Mouse (Mus musculus) forebrain, embryonic 15.5 days (tissue): ENCODE data around the gene 9230102O04Rik. TPM values are rescaled to one million over a fixed set of nuclear protein-coding genes. Genes with fewer than 3 reads are reported as not detected.
A peak's percentile ranks its signal among the peaks of the same experiment; 100 is the strongest.

Source experiments
- ATAC-seq: fragments of 200-750 bp; cut with Nextera tagmentation; replicated peaks from 2 replicates; pipeline ENCODE4 v1.8.0; 2017; ENCODE audit warnings: mild to moderate bottlenecking, moderate TSS enrichment, moderate library complexity
- H3K27ac ChIP-seq: fragments of 300-500 bp; sonication (generic); replicated peaks from 2 replicates; pipeline ENCODE4 v1.5.1; 2015; ENCODE audit warnings: mild to moderate bottlenecking, inconsistent platforms
- H3K27me3 ChIP-seq: fragments of 300-500 bp; sonication (generic); 2 replicates; pipeline ENCODE4 v1.6.1; 2015; ENCODE audit warnings: inconsistent platforms
- H3K36me3 ChIP-seq: fragments of 300-500 bp; sonication (generic); 2 replicates; pipeline ENCODE4 v1.6.1; 2015; ENCODE audit warnings: mild to moderate bottlenecking, inconsistent platforms
- H3K4me1 ChIP-seq: fragments of 300-500 bp; sonication (generic); 2 replicates; pipeline ENCODE4 v1.6.1; 2015; ENCODE audit warnings: inconsistent platforms
- H3K4me2 ChIP-seq: fragments of 300-500 bp; sonication (generic); replicated peaks from 2 replicates; pipeline ENCODE4 v1.6.1; 2015; ENCODE audit warnings: mild to moderate bottlenecking, inconsistent platforms
- H3K4me3 ChIP-seq: fragments of 300-500 bp; sonication (generic); 2 replicates; pipeline ENCODE4 v1.5.1; 2015; ENCODE audit warnings: mild to moderate bottlenecking, inconsistent platforms
- H3K9ac ChIP-seq: fragments of 300-500 bp; sonication (generic); replicated peaks from 2 replicates; pipeline ENCODE4 v1.6.1; 2015; ENCODE audit warnings: mild to moderate bottlenecking, inconsistent platforms
- H3K9me3 ChIP-seq: fragments of 300-500 bp; sonication (generic); 2 replicates; pipeline ENCODE4 v1.6.1; 2016; ENCODE audit warnings: inconsistent platforms
- WGBS: fragments of 180-500 bp; shearing (Covaris S2); methylation state at CpG from one replicate; pipeline ENCODE4 v1.1.7; 2015; ENCODE audit warnings: mixed read lengths; 5-methylcytosine and 5-hydroxymethylcytosine counted together
- polyA plus RNA-seq: library from polyadenylated mRNA; unstranded; fragments of >200 nt; fragmentation: Nextera tagmentation; extraction: Ambion mirVana; gene quantifications from 2 replicates; pipeline ENCODE4 v1.2.1, GENCODE M21; 2015

The 9230102O04Rik gene
- polyA plus RNA-seq, 1 experiment from 2014 or later: not detected

- WGBS: under 1% methylated on average over 19 of the region's 19 CpGs
- H3K4me1 ChIP-seq: peaks cover 17% of the 10 kb centered on the region
- no peak overlapping the region for H3K4me3 ChIP-seq
- no peak overlapping the region for H3K9ac ChIP-seq
- no peak overlapping the region for H3K27ac ChIP-seq
- H3K4me2 ChIP-seq: no peak overlapping the region
- H3K36me3 ChIP-seq: no peaks in the 10 kb centered on the region
- H3K9me3 ChIP-seq: no peaks in the 10 kb centered on the region
- ATAC-seq: 0 out of 2 replicates have a peak, but pooled peaks have one; percentile 18
- H3K27me3 ChIP-seq: peaks cover 86% of the 10 kb centered on the region
Observed at GRCm38 (mm10) chr2:9894836-9895593, 5.7 kb upstream of the 9230102O04Rik start.

DNA sequence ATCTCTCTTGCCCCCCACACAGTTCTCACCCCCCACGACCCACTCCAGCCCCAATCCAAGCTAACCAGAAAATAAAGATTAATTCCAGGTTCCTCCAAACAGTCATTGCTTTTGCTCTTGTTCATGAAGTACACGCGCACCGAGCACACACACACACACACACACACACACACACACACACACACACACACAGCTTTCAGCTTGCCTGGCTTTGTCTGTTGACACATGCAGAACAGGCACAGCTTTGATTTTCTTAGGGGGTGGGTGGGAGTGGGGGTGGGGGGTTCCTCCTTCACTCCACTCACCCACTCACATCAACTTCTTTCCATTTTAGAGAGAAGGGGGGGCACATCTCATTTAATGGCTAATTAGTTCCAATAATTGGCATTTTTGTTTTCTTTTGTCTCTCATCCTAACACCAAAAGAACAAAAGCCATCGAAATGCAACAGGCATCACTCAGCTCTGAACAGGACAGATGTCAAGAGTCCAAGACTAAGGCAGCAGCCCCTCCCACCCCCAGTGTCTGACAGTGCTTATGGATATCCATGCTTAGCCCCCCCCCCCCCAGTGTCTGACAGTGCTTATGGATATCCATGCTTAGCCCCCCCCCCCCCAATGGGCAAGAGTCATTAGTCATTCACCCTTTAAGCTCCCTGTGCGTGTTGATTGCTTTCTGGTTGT, 4.1 kb upstream of the 9230102O04Rik start:
- ATAC-seq: no peak; the same call in 1 of the 2 replicates
- Histone ChIP-seq H3K4me2 (no peak overlapping the region), H3K4me3 (no peak overlapping the region), H3K27me3 (peaks cover 86% of the 10 kb centered on the region), H3K4me1 (peaks cover 23% of the 10 kb centered on the region), H3K9me3 (no peaks in the 10 kb centered on the region), H3K36me3 (no peaks in the 10 kb centered on the region), H3K27ac (no peak overlapping the region), H3K9ac (no peak overlapping the region)
- WGBS: 0% methylated on average over 6 of the region's 6 CpGs

GRCm38 (mm10) chr2:9892541-9892940, 3.2 kb upstream of the 9230102O04Rik start:
- Histone ChIP-seq H3K36me3 (no peaks in the 10 kb centered on the region), H3K4me3 (no peak overlapping the region), H3K27ac (no peak overlapping the region), H3K4me1 (peaks cover 23% of the 10 kb centered on the region), H3K27me3 (peaks cover 85% of the 10 kb centered on the region), H3K9me3 (no peaks in the 10 kb centered on the region), H3K9ac (no peak overlapping the region), H3K4me2 (no peak overlapping the region)
- no peak for ATAC-seq
- 4% methylated on average over 7 of the region's 7 CpGs for WGBS

DNA sequence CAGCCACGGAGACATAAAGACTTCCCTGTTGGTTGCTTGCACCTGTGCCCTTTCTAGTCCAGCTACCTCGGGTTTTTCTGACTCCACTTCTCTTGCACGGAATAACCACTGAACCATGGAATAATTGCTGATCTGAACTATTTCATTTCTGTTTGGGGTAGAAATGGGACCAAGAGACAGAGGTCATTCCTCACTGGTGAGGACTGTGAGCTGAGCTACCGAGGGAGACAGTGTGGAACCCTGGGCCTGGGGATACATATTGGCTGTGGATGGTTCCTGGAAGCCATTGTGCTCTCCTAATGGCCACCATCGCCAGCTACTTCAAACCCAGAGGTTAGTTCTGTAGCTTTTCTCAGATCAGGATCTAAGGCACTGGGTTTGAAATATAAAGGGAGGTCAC, 1.6 kb upstream of the 9230102O04Rik start:
- H3K27me3 ChIP-seq: peaks cover 85% of the 10 kb centered on the region
- no peaks in the 10 kb centered on the region for H3K36me3 ChIP-seq
- ATAC-seq: no peak
- no peak overlapping the region for H3K27ac ChIP-seq
- no peak overlapping the region for H3K9ac ChIP-seq
- H3K4me1 ChIP-seq: peaks cover 19% of the 10 kb centered on the region
- 0% methylated on average over 5 of the region's 5 CpGs for WGBS
- H3K4me2 ChIP-seq: no peak overlapping the region
- no peaks in the 10 kb centered on the region for H3K9me3 ChIP-seq
- no peak overlapping the region for H3K4me3 ChIP-seq

DNA sequence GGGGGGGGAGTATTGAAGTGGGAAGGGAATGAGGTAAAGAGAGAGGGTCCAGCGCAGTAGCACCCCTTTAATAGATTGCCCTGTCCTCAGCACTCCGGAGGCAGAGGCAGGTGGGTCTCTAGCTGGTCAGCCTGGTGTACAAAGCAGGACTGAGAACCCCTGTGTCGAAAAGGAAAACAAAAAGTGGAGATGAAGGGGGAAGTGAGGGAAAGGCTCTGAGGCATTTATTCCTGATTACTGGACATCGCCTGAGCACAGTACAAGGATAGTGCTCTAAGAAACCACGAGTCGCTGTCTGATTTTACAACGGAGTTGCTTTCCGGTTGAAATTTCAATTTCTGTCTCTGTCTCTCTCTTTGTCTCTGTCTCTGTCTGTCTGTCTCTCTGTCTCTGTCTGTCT, 911 bp upstream of the 9230102O04Rik start:
- Histone ChIP-seq H3K4me2 (no peak overlapping the region), H3K27ac (no peak overlapping the region), H3K27me3 (peaks cover 85% of the 10 kb centered on the region), H3K4me1 (peaks cover 14% of the 10 kb centered on the region), H3K9me3 (no peaks in the 10 kb centered on the region), H3K9ac (no peak overlapping the region), H3K36me3 (no peaks in the 10 kb centered on the region), H3K4me3 (no peak overlapping the region)
- 3% methylated on average over 8 of the region's 8 CpGs for WGBS
- ATAC-seq: no peak

- Histone ChIP-seq H3K4me2 (no peak within 1 kb of the TSS), H3K9me3 (no peaks in the 10 kb centered on the region), H3K27ac (no peak within 1 kb of the TSS), H3K36me3 (no peaks in the 10 kb centered on the region), H3K9ac (no peak within 1 kb of the TSS), H3K4me1 (peaks cover 8% of the 10 kb centered on the region), H3K4me3 (no peak within 1 kb of the TSS), H3K27me3 (peaks cover 84% of the 10 kb centered on the region)
- WGBS: under 1% methylated on average over 23 of the region's 23 CpGs
- 0 out of 2 replicates have a peak, but pooled peaks have one; percentile 1 for ATAC-seq
Observed at GRCm38 (mm10) chr2:9889651-9890183, 377 bp upstream of the 9230102O04Rik start, which contains the start of gene Gata3. Gene Gata3 (minus strand): TSS chr2:9890034.

DNA sequence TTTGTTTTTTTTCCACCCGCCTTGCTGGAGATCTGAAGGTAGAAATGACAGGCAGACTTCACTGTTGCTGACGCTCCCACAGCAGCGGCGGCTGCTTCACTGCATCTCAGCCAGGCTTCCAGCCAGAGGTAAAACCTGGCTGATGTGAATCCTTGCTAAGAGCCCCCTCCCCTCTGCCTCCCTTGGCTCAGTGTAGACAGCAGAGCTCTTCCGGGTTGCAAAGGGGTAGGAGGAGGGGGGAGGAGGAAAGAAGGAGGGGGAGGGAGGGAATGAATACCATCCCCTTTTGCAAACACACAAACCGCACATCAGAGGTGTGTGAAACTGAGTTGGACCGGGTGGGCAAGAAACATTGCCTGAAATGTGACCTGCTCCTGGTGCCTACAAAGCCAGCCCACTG, 1.7 kb downstream of the 9230102O04Rik start:
- Histone ChIP-seq H3K27ac (no peak overlapping the region), H3K4me2 (no peak overlapping the region), H3K27me3 (peaks cover 74% of the 10 kb centered on the region), H3K9ac (no peak overlapping the region), H3K4me1 (peaks cover 14% of the 10 kb centered on the region; the same call in 1 of the 2 replicates), H3K4me3 (no peak overlapping the region), H3K9me3 (no peaks in the 10 kb centered on the region), H3K36me3 (no peaks in the 10 kb centered on the region)
- ATAC-seq: no peak
- 0% methylated on average over 7 of the region's 7 CpGs for WGBS

DNA sequence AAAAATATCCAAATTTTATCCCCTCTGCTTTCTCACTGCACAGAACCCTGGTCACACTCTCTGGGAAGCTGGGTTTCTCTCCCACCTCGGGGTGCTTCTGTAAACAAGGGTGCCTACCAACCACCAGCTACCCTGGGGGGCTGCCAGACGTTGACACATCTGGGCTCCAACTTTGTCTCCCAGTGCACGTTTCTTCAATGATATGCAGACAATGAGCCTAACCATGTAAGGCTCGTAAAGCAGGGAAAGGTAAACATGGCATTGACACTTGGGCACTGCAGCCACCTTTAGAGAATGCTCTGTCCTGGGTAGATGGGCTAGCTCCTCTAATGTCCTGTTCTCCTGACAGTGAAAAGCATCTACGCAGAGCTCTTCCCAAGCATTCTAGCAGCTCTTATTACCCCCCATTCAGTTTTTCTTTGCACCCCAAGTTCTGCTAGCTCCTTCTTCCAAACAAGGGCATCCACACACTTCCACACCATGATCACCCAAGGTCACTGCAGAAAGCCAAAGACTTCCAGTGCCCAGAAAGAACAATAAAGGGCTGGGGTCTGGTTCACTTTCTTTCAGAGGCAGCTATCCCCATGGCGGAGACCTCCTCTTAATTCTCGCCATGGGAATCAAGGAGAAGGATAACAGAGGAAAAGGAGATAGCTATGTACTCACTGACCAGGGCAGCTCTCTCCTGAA, 2.3 kb downstream of the 9230102O04Rik start:
- no peaks in the 10 kb centered on the region for H3K9me3 ChIP-seq
- ATAC-seq: no peak
- H3K4me3 ChIP-seq: no peak overlapping the region
- peaks cover 73% of the 10 kb centered on the region for H3K27me3 ChIP-seq
- H3K4me2 ChIP-seq: no peak overlapping the region
- peaks cover 19% of the 10 kb centered on the region for H3K4me1 ChIP-seq
- no peaks in the 10 kb centered on the region for H3K36me3 ChIP-seq
- no peak overlapping the region for H3K27ac ChIP-seq
- WGBS: 2% methylated on average over 7 of the region's 7 CpGs
- H3K9ac ChIP-seq: no peak overlapping the region

DNA sequence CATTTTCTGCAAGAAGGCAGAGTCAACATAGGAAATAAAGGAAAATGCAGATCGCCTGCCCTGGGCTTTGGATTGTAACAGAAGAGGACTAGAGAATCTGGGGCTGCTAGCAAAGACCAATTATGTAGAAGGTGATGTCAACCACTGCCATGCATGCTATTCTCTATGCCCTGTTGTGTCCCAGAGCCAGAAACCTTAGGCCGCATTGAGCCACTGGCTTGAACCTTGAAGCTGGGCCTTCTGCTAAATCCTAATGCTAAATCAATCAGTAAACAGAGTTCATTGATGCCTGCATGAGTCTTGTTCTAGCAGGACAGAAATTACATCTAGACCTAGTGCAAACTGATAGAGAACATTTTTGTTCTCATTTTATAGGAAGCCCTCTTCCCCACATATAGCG, 3.3 kb downstream of the 9230102O04Rik start:
- Histone ChIP-seq H3K27ac (no peak overlapping the region), H3K9me3 (no peaks in the 10 kb centered on the region), H3K4me3 (no peak overlapping the region), H3K36me3 (no peaks in the 10 kb centered on the region), H3K9ac (no peak overlapping the region), H3K4me1 (peaks cover 27% of the 10 kb centered on the region), H3K4me2 (no peak overlapping the region), H3K27me3 (peaks cover 76% of the 10 kb centered on the region)
- no peak for ATAC-seq
- WGBS: 4% methylated on average over 3 of the region's 3 CpGs

DNA sequence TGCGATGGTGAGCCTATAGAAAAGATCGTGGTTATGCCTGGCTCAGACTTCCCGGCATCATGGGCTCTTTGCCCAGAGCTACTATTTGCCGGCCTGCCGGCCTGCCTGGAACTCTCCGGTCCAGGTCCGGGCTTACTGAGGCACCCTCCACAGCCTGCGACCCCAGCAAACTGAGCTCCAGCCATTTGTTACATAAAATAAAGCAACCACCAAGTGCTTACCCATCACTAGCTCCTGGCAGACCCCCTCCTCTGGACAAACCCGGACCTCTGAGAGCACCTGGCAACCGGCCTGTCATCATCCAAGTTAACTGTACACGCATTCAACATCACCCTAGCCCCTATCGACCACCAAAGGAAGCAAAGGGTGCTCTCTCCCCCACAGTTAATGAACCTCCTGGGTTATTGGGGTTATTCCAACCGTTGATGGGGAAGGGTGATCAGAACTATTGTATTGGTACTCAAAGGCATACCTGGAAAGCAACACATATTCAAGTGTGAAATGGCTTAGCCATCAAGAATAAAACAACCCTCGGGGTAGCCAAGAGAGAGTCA, 4.0 kb downstream of the 9230102O04Rik start:
- H3K4me3 ChIP-seq: no peak overlapping the region
- under 1% methylated on average over 14 of the region's 14 CpGs for WGBS
- peaks cover 30% of the 10 kb centered on the region for H3K4me1 ChIP-seq
- no peaks in the 10 kb centered on the region for H3K36me3 ChIP-seq
- no peak overlapping the region for H3K9ac ChIP-seq
- no peak overlapping the region for H3K27ac ChIP-seq
- no peak for ATAC-seq
- H3K27me3 ChIP-seq: peaks cover 75% of the 10 kb centered on the region
- no peak overlapping the region for H3K4me2 ChIP-seq
- H3K9me3 ChIP-seq: no peaks in the 10 kb centered on the region

DNA sequence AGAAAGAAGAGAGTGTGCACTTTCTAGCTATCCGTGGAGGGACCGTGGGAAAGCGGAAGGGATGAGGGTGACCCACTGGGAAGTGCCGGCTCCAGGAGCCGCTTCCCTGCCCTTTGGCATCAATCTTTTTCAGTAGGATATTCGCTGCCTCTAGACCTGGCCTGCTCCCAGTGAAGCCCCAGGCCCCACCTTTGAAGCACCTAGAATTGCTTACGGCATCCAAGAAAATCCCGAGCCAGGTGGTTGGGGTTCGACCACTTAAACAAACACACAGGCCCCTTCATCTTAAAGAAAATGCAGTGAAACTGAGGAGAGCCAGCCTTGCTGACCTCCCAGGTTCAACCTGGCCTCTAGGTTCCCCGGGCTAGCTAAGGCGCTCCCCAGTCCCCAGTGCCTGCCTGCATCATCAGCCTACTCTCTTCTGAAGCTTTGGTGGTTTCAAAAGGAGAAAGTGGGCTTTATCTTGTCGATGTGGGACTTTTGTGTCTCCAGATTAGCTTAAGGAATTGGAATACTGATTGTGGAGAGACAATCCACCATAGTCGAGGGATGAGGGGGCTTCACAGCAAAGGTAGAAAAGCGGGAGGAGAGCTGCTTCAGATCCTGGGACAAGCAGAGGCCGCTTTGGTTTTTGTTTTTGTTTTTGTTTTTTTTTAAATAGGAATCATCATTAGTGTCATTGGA, 4.7 kb downstream of the 9230102O04Rik start:
- peaks cover 75% of the 10 kb centered on the region for H3K27me3 ChIP-seq
- H3K36me3 ChIP-seq: no peaks in the 10 kb centered on the region
- ATAC-seq: no peak
- 2% methylated on average over 15 of the region's 15 CpGs for WGBS
- no peak overlapping the region for H3K4me2 ChIP-seq
- no peaks in the 10 kb centered on the region for H3K9me3 ChIP-seq
- H3K4me1 ChIP-seq: peaks cover 30% of the 10 kb centered on the region
- H3K27ac ChIP-seq: no peak overlapping the region
- no peak overlapping the region for H3K9ac ChIP-seq
- H3K4me3 ChIP-seq: no peak overlapping the region
